Mouse (Mus musculus): ENCODE results near the gene Brinp1. TPM values are rescaled to one million over a fixed set of nuclear protein-coding genes. Genes with fewer than 3 reads are reported as not detected.

Brinp1 gene
- not detected for total RNA-seq (2023)

DNA sequence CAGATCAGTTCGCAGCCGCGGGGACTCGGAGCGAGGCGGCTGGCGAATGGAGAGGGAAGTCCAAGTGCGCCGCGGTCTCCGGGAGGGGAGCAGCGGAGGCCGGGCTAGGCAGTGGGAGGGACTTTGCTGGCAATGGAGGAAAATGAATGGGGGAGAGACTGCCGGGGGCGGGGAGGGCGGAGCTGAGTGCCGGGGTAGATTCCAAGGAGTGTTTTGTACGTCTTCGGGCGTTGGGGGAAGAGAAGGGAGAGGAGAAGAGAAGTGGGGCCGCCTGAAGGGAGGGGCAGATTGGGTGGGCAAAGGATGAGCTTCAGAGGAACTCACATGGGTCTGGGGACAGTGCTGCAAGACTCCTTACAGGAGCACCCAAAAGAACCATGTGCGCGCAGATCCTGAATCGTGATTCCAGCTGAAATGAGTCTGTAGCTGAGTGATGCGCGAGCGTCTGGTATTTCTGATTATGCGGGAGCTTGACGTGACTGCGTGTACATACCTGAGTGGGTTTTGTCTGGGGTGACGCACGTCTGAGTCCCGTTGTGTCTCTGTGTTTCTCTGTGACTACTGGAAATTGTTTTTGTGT, at the start of gene Brinp1:
TSS of gene Brinp1 (minus strand) at position 76 of the 580 bp plus-strand sequence.

Measured in neutrophil, adult 59 days (primary cell).